Mouse (Mus musculus) kidney, adult 9 months (tissue): ENCODE data around the gene Tmem150a.
A peak's percentile ranks its signal among the peaks of the same experiment; 100 is the strongest.

ENCODE experiments used
- DNase-seq: peaks from one replicate; pipeline ENCODE4 v3.0.0; 2022

Tmem150a gene

DNA sequence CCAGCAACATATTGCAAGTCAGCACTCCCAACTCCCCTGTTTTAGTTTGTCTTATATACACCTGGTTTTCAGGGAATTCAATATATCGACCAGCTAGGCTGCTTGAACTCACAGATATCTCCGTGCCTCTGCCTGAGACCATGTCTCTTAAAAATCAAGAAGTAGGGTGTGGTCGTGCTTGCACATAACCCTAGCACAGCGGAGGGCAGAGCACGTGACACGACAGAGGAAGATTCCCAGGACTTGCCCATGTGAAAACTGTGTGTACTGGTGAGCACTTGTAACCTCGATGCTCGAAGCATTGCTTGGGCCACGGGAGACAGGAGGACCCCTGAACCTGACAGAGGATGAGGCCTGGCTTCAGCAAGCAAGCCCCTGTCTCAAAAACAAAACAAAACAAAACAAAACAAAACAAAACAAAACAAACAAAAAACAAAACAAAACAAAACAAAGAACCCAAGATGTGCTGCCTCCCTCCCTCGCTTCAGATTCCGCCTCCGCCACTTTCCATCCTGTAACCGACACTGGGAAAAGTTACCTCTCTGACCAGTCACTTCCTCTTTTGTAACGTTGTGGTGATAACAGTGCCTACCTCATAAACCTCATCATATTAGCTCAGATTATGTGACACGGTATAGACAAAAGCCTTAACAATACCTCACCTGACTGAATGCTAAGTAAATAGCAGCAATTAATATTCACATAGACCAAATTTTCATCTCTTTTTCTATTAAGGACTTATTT, 19.7 kb downstream of the Tmem150a start:
- no peak for DNase-seq

DNA sequence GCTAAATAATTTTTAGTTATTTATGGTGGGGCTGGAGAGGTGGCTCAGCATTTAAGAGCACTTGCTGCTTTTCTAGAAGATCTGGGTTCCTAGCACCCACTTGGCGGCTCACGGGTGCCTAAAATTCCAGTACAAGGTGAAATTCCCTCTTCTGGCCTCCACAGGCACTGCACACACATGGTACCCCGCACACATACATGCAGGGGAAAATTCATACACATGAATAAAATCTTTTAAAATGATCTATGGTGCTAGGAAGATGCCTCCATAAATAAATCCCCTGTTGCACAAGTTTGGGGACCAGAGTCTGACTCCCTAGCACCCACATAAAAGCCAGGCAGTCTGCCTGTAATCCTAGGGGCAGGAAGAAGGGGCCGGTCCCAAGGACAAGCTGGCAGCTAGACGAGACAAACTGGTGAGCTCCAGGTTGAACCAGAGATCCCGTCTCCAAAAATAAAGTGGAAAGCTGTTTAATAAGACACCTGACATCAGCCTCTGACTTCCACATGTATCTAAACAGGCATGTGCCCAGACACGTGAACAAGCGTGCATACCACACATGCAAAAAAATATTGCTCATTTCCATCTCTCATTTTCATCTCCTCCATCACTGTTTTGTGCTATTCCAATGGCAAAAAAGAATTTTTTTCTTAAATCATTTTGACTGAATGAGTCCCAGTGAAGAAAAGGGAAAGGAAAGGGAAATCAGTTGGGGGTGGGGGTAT, 23.4 kb downstream of the Tmem150a start:
- no peak for DNase-seq

DNA sequence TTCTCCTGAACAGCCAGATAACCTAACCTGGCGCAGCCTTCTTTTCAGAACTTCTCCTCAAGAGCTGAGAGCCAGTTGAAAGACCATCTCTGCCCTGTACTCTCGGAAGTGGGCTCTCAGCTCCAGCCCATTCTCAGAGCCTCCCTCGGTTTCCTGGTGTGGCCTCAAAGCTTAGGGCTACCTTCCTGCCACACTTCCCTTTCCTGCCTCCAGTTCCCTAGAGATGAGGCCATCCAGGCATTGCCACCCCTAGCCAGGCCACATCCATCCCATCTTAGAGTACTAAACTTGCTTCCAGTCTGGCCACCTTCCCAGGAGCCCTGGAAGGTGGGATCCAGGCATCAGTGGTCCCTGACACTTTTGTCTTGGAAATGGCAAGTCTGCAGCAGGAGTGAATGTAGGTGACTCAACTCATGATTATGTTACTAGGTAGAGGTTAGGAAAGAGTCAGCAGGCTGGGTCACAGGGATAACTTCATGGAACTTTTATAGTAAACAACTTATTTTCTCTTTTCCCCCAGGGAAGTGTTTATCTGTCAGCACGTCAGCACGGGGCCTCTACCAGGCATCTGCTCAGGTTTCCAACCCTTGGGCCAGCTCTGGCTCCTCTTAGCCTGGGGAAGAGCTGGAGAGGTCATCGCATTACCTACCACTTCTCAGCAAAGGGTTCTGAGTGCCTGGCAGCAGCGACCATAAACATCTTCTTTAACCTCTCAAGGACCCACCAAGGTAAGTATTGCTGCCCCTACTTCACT, 24.3 kb downstream of the Tmem150a start:
- no peak for DNase-seq

DNA sequence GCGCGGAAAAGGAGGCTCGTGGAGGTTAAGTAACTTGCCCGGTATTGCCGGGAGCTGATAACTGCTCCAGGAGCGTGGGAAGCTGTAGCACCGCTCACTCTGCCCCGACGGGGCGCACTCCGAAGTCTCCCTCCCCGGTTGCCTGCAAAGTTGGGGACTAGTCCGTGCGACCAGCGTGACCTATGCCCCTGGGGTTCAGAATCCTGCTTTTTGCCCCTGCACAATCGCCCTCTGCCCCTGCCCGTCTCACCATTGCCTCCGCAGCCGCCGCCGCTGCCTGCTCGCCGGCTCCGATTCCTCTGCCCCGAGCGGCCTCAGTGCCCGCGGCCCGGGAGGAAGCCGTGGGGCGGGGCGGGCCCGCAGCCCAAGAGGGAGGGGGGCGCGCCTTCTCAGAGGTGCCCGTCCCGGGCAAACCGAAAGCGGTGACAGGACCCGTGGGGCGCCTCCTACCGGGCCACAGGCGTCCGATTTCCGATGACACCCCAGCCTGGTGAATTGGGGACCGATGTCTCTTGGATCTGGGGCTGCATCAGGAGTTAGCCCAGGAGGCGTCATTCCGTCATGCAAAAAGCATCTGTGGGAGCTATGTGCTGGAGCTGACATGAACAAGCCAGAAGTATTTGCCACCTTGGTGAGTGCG, 25.0 kb downstream of the Tmem150a start, which contains the start of gene Vamp5:
Gene Vamp5, minus strand, starts transcription at position 338 of the 640 bp plus-strand sequence.
- peak; percentile 88 for DNase-seq

DNA sequence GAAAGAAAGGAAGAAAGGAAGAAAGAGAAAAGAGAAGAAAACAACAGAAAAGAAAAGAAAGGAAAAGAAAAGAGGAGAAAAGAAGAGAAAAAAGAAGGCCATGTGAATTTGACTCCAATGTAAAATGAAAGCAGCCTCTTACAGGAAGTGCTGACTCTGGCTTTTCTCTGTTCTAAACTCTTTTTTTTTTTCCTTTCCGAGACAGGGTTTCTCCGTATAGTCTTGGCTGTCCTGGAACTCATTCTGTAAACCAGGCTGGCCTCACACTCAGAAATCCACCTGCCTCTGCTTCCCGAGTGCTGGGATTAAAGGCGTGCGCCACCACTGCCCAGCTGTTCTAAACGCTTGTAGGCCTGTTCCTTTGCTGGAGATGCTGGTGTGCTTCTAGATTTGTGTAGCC, 27.2 kb downstream of the Tmem150a start:
- no peak for DNase-seq

DNA sequence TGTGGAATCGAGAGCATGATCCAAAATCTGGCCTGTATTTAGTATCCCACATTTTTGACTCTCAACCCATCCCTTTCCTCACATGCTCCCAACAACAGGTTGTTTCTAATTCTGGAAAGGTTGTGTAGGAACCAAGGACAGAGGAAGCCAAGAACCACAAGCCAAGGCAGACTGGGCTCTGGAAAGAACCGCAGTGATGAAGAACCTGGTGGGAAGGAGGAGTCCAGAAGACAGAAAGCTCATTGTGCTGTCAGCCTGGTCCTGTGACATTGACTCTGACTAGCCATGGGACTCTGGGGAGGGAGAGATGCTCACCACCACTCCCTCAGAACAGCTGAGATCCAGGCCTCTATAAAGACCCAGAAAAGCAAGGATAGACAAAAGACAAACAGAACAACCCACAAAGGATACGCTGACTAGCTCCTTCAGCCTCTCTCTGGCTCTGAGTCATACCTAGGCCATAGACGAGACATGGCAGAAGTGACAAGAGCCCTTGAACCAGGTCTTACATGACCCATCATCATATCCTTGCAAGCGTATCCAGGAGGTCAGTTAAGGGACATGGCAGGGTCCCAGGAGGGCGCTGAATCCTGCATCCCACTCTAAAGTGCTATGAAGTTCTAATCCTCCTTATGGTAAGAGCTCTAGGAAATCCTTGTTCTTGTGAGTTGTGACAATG, 28.0 kb downstream of the Tmem150a start:
- DNase-seq, result no peak

DNA sequence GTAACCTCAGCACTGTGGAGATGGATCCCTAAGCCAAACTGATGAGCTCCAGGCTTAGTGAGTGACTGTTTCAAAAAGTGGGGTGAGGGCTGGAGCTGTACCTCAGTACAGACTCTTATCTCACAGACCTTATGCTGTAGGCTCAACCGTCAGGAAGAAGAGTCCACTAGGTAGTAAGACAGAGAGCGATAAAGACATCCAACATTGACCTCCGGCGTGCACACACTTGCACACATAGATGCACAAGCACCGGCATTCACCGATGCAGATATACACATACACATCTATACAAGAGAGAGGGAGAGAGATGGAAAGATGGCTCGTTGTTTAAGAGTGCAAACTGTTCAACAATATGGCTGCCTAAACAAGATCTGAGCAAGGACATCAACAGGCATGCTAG, 28.7 kb downstream of the Tmem150a start:
- DNase-seq, result no peak

DNA sequence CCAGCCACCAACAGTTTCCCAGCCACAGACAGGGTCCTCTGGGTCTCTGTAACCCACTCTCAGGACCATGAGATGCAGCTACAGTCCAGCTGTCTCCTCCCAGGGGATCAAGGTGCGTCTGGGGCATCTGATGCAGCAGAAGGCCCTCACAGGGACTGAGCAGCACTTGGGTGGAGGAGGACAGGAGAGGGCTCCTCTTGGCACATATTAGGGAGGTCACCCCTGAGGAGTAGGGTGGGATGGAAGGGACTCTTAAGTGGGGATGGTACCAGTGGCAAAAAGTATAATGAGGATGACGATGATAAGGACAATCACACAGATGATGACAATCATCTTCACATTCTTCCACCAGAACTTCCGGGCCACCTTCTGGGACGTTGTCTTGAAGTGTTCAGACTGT, 30.0 kb downstream of the Tmem150a start:
- no peak for DNase-seq

DNA sequence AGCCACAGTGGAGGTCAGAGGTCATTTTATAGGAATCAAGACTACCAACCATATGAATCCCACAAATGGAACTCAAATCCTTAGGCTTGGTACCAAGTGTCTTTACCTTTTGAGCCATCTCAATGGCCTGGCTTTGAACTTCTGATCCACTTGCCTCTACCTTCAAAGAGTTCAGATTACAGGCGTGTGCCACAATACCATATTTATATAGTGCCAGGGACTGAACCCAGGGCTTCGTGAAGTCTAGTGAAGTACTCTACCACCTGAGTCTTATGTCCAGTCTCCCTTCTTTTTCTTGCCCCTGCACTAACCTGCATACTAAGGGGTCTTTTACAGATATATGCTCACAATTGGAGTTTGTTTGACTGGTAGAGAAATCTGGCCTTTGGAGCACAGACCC, 31.3 kb downstream of the Tmem150a start:
- DNase-seq, result no peak

DNA sequence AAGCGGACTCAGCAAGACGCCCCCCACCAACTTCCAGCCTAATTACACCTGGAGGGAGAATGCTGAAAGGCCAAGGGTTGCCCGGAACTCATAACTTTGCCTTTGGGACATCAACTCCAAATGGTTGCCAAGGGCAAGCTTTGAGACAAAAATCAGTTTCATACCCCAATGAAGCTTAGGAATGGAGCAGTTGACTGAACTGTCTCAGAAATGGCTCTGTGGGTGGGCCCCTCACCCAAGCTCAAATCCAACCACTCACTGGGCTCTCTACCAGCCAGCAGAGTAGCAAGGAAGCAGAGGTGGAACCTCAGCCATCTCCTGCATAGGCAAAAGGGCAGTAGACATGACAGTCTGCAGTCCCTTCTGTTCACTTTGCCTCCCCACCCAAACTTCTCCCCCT, 32.6 kb downstream of the Tmem150a start:
- no peak for DNase-seq

DNA sequence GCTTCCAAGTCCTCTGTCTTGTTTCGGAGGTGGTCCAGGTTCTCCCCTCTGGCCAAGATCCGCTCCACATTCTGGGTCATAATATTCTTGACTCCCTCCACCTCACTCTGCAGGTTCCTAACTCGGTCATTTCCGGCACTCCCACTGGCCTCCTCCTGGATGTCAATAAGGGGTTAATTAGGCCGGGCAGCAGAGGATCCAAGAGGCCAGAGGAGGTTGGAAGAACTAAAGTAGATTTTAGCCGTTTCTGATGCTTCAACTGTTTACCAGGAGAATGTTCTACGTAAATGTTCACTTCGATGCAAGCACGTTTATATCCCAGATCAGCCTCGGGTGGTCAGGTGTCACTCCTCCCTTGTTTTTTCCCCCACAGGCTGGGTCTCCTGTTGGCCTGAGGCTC, 33.0 kb downstream of the Tmem150a start:
- DNase-seq, result no peak

DNA sequence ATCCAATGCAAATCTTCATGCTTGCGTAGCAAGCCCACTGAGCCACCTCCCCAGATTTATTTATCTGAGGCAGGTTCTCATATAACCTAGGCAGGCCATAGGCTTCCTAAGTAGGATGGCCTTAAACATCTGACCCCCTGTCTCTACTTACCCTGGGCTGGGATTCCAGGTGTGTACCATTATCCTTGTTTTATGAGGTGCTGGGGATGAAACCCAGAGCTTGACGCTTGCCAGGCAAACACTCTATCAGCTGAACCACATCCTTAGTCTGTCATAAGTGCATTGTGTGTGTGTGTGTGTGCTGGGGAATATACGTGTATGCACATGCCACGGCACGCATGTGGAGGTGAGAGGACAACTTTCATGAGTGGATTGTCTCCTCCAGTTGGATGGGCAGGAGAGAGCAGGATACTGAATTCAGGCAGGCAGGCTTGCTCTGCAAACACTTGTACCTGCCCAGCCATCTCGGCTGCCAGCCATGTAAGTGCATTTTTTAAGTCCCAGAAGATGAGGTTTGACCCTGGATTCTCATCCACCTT, 33.6 kb downstream of the Tmem150a start:
- DNase-seq, result no peak

DNA sequence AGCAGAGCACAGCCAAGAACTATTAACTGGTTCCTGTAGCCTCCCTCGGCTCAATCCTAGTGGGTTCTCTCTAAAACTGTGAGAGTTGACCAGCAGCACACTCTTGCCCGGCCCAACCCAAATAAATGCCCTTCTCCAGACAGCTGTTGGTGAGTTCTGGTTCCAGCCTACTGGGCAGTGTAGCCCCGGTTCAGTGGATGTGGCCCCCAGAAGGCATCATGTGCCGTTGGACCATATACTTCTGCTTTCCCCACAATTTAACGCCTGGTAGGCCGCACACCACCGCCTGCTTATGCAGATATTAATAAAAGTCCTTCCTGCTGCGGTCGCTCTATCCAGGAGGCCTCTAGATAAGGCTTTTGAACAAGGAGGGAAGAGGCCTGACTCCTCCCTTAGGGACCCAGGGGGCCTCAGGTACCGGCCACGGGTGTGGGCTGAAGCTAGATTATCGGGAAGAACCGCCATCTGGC, 34.3 kb downstream of the Tmem150a start:
- no peak for DNase-seq

DNA sequence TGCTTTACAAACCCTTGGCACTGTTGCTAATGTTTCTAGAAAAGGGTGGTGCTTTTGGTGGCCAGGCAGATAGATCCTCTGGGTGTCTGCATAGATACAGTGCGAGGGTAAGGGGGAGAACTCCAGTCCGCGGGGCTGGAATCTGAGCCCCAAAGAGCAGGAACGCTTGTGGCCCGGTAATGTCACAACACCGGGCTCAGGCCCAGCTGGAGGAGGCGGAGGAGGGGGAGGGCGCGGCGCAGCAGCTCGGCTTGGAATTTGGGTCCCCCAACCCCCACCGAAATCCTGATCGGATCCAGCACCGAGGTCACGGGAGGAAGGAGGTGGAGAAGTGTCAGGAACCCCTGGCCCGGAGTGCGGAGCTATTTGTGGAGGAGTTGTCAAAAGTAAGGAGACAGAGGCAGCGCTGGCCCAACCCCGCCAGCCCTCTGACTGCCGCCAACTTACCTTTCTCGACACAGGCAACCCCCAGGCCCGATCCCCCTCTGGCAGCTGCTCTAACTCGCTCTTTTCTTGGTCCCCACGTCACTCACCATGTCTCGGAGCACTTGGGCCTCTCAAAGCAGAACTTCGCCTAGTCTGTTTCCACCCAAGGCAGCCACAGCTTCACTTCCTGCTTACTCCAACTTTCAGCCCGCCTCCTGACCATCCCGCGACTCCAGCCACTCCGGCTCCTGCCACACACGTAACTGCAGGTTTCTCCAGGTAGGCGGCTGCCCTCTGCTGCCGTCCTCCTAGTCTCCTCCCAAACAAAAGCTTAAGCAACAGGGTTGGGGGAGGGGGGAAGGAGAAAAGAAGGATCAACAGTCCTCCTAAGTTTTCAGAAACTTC, 34.9 kb downstream of the Tmem150a start, which contains the start of gene Vamp8:
Gene Vamp8, minus strand, starts transcription at position 763 of the 831 bp plus-strand sequence.
- peak; percentile 94 for DNase-seq

DNA sequence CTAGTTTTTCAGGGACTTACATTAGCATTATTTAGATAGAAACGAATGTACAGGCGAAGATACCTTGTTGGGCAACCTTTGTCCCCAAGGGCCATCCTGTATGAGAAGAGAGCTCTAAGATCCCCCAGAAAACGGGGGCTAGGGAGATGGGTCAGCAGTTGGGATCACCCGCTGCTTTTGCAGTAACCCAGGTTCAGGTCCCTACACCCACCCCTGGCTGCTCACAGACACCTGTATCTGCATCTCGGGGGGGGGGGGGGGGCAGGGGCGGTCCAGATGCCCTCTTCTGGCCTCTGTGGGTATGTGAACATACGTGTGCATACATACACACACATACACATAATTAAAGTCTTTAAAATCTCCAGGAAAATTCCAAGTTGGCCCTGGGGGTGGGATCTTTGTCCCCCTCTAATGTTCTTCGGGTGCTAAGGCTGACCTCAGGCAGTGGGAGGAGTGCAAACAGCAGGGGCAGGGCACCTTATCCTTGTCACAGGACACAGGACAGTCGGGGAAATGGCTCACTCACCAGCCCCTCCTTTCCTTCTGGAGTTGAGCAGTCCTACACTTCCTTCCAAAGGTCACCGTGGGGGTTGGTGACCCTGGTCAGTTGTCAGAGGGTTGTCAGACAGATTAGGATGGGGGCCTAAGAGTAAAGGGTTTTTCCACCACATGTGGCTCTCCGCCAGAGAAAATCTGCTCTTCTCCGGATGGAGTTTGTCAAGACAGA, 35.7 kb downstream of the Tmem150a start:
- DNase-seq, result peak; percentile 96

DNA sequence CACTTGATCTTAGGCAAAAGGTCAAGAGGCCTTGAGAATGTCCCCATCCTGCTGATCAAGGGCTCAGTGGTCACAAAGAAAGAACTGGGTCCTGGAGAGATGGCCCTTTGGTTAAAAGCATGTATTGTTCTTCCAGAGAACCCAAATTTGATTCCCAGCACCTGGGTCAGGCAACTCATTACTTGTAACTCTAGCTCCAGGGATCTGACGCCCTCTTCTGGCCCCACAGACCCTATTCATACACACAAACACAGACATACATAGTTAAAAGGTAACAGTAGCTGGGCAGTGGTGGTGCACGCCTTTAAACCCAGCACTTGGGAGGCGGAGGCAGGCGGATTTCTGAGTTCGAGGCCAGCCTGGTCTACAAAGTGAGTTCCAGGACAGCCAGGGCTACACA, 37.1 kb downstream of the Tmem150a start:
- no peak for DNase-seq

DNA sequence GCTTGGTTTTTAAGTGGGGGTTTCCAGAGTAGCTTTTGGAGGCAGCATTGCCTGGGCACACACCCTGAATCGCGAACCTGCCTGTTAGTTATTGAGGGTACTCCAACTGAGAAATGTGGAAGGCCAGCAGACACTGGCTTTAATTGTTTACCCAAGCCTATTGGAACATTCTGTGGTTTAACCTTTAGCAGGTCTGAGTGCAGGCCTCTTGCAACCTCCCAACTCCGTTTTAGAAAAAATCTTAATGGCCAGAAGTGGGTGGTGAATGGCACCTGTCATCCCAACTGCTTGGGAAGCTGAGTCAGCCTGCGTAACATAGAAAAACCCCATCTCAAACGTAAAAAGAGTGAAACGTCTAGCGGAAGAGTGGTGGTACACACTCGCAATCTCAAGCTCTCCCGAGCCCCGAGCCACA, 41.6 kb downstream of the Tmem150a start:
- no peak for DNase-seq

DNA sequence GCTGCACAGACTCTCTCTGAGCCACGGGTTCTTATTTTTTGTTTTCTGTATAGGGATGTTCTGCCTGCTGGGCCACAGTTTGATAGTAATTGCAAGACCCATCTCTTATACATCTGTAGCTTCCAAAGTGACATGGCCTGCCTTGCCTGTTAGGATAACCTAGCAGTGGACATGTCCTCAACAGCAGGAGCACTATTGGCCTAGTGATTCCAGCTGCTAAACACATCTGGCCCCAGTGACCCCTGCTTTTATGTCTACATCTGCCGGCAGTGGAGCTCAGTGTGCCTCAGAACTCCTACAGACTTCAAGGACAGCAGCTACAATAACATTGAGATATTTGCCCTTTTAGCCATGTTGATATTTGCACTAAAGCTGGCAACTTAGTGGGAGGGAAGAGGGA, 44.7 kb downstream of the Tmem150a start:
- no peak for DNase-seq

DNA sequence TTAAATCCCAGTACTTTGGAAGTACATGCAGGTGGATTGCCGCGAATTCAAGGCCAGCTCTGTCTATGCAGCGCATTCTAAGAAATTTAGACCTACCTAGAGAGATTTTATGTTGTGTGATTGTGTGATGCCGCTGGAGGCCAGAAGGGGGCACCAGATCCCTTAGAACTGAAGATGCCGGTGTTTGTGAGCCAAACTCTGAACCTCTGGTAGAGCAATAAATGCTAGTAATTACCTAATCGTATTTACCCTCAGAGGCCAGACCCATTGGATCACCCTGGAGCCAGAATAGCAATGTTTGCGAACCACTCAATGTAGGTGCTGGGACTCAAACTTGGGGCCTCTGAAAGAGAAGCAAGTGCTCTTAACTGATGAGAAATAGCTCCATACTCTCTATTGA, 46.6 kb downstream of the Tmem150a start:
- peak; percentile 91 for DNase-seq

DNA sequence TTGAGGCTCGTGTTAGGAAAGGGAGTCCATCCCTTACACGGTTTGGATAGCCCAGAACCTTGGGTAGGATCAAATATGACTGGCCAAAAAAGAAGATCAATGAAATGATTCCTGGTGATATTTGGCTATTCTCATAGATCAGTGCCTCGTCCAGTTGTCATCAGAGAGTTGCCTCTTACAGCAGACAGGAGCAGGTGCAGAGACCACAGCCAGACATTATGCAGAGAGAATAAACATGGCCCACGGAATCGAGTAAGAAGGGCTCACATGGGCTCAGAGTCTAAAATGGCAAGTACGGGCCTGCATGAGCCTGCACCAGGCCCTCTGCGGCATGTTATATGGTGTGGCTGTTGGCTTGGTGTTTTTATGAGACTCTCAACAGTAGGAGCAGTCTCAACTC, 50.1 kb downstream of the Tmem150a start:
- DNase-seq, result no peak
